Mouse (Mus musculus): ENCODE data around the gene Hist1h3e.
"Not testable (repeated sequence)": the region's sequence is repeated elsewhere in the genome, so short reads cannot be mapped to it uniquely, and the experiment has no call there.

Hist1h3e gene

DNA sequence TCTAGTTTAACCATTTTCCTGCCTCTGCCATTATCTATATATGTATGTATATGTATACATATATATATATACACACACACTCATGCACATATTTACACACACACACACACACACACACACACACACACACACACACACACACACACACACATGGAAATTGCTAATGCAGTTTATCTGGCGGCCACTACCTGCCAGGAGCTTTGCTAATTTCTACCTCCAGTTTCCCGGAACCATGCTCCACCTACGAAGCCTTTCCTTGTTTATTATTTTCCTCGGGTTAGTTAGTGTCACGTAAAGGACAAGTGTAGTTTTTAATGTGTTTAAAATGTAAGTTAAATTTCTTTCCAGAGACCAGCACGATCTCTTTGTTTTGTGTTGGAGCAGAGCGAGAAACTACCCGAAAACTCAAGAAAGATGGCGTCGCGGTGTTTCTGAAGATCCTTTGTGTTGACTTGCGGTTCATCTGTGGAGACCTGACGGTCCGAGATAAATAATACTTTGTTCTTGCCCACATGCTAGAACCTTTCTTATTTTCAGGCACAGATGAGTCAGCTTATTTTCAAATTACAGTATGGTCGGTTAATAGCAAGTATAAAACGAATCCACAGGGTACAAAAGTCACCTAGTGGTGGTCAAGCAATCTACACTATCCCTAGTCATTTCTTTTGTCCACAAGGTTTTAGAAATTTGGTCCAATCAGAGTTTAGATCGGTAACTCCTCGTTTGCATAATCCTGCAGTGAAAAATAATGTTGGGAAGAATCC lies 712 bp upstream of the Hist1h3e start:
- DNase-seq (ENCODE audit: low spot score in 2 of 2) = peak in 1 of 2 experiments; percentile 31

DNA sequence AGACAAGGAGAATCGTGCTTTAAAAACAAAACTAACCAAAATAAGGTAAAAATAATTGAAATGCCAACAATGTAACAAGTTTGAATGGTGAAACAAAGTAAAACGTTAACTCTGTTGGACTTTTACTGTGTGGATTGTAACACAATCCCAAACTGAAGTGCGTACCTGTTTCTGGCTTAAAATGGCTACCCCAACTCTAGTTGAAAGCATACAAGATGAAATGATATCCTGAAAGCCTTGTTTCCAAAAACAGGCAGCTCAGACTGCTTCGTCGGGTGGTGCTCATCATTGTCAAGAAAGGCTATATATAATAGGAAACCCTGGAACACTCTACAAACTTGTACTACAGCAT lies 662 bp downstream of the Hist1h3e start:
- not testable (repeated sequence) for DNase-seq (ENCODE audit: low spot score in 2 of 2)

DNA sequence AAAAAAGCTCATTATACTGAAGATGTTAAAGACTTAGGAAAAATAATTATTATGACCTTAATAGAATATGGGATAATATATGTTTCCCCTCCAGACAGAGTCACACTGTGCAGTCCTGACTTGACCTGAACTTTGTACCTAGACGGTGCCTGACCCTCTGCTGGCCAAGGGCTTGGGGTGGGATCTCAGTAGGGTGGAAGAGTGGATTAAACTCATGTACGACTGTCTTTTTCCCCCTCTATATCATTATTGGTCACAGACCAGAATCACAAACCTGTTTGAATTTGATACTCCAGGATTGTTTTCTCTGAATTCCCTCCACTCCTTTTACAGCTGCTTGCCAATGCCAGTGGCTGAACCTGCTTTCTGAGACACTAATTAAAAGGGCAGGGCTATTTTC lies 1.5 kb downstream of the Hist1h3e start:
- DNase-seq (ENCODE audit: low spot score in 2 of 2) = not testable (repeated sequence)

DNA sequence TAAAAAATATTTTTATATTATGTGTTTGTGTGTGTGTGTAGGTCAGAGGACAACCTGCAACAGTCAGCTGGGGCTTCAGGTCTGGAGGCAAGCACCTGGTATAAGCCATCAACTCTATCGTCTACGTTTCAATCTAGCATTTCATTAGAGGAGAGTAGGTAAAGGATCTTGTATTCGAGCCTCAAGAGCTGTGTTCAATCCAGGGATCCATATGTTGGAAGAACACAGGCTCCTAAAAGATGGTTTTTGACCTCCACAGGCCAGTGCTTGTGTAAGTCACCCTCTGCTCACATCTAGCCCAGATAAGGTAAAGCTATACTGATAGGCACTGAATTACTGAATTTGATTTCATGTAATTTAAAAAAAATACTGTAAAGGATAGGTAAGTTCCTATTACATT lies 5.3 kb downstream of the Hist1h3e start:
- no peak for DNase-seq (ENCODE audit: low spot score in 2 of 2)

DNA sequence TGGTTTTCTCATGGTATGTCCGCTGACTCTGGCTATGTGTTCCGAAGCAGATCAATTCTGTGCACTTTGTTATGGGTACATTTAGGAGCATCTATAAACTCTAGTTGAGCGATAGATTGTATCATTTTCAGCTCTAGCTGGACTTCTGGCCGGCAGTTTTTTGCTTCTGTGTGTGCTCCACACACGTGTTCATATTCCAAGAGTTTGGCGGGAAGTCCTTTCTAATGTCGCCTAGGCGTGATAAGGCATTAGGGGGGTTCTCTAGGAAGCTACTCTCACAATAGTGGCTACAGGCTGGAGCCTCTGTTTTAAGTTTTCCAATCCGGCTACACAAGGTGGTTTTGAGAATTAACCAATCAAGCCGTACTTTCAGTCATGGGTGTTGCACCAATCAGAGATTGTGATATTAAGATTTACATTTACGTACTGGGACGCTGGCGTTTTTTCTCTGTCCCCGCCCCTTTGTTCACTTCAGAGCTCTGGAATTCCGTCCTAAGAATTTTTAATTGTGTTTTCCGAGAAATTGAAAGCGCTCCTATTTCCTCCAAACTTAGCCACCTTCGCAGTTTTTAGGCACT lies 6.2 kb downstream of the Hist1h3e start:
- peak; percentile 54 to 58 for DNase-seq (ENCODE audit: low spot score in 2 of 2)

DNA sequence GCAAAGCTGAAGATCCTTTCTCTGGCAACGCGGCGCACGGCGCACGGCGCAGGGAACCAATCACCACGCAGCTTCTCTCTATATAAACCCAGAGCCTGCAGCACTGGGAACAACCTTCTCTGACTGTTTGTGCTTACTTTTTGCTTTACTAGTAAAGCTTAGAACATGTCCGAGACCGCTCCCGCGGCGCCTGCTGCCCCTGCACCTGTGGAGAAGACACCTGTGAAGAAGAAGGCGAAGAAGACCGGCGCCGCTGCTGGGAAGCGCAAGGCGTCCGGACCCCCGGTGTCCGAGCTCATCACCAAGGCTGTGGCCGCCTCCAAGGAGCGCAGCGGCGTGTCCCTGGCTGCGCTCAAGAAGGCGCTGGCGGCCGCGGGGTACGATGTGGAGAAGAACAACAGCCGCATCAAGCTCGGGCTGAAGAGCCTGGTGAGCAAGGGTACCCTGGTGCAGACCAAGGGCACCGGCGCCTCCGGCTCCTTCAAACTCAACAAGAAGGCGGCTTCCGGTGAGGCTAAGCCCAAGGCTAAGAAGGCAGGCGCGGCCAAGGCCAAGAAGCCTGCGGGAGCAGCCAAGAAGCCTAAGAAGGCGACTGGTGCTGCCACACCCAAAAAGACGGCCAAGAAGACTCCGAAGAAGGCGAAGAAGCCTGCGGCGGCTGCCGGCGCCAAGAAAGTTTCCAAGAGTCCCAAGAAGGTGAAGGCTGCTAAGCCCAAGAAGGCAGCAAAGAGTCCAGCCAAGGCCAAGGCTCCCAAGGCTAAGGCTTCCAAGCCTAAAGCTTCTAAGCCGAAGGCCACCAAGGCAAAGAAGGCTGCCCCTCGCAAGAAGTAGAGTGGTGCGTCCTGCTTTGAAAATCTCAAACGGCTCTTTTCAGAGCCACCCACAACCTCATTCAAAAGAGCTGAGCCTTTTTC lies 7.0 kb downstream of the Hist1h3e start:
- DNase-seq (ENCODE audit: low spot score in 2 of 2) = peak; percentile 62 to 77

DNA sequence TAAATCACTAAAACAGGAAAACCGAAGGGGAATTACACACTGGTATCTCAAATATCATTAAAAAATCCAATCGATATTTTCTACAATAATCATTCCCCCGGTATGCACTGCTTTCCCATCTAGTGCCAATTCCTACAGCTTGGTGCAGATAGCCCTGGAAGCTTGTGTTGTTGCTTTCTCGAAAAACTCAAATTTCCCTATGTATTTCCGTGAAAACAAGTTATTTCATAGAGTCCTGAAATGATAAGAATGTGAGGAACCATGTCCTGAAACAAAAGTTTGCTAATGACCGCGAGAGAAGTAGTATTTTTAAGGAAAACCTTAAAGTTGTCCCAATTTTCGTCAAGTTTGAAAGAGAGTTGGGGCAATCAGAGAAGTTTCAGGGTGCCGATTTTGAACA lies 7.8 kb downstream of the Hist1h3e start:
- no peak for DNase-seq (ENCODE audit: low spot score in 2 of 2)

DNA sequence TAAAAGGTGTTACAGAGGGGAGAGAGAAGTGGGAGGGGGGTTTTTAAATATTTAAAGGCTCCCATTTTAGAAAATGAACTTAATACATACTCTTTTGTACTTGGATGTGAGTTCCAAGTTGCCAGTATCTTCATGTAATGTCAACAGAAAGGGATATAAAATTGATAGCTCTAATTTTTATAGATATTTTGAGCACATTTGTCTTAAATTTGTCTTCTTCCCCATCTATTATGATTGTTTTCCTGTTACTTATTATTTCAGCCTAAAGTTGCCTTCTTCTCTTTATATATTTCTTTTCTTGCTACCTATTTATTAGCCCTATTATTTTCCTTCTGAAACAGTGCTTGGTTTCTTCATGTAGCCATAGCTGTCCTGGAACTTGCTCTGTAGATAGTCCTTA lies 9.2 kb downstream of the Hist1h3e start, which contains the start of gene Hist1h1d:
Gene Hist1h1d (plus strand): TSS at position 301 of the 400 bp plus-strand sequence.
- DNase-seq (ENCODE audit: low spot score in 2 of 2) = no peak

DNA sequence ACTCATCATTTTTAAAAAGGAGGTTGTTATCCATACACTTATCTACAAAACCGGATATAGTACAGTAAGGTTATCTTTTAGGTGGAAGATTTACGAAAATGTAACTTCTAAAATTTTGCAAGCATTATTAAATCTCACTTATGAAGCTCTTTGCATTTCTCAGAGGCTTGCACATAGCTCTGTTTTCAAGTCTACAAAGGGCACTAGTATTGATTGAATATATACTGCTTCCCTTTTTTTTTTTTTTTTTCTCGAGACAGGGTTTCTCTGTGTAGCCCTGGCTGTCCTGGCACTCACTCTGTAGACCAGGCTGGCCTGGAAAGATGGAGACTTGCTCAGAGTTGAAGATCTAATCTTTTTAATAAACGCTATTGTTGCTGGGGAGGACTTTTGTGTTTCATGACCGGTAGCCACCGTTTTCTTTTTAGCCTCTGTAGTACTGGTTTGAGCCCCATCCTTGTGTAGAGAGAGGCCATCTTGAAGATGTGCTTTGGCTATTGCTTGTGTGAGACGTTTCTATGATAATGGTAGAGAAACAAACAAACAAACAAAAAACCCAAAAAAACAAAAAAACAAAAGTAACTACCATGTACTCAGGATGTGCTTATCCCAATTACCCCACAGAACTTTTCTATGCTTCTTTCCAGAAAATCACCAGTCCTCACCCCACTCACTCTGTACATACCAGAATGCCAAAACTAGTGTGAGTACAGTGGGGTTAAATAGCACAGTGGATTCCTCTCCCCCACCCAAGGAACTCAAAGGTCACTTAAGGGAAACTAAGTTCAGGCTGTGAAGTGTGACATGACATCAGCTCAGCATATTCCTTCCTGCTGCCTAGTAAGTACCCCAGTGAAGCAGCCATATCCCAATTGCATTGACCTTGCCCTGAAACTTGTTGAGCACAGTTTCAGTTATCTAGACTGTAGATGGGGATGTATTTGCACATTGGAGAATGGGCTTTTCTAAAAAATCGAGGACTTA lies 9.9 kb downstream of the Hist1h3e start:
- no peak for DNase-seq (ENCODE audit: low spot score in 2 of 2)

DNA sequence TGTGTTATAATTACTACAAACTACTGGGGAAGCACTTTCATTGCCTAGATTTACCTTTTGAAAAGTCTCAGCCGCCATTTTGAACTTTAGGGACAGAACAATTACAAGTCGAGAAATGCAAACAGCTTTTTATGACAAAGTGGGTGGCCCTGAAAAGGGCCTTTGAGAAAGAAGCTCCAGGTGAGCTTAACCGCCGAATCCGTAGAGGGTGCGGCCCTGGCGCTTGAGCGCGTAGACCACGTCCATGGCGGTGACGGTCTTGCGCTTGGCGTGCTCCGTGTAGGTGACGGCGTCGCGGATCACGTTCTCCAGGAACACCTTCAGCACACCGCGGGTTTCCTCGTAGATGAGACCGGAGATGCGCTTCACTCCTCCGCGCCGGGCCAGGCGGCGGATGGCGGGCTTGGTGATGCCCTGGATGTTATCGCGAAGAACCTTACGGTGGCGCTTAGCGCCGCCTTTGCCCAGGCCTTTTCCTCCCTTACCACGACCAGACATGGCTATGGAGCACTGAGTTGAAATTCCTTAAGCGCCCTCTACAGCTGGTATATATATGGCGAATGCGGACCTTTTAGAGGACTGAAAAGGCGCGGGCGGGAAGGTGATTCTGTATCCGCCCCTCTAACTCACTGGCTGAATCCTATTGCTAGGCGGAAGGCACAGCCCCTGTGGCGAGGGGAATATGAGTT lies 10.9 kb downstream of the Hist1h3e start, which contains the start of gene Hist1h4f:
Gene Hist1h4f (minus strand): TSS at position 503 of the 689 bp plus-strand sequence.
- peak; percentile 85 to 88 for DNase-seq (ENCODE audit: low spot score in 2 of 2)

DNA sequence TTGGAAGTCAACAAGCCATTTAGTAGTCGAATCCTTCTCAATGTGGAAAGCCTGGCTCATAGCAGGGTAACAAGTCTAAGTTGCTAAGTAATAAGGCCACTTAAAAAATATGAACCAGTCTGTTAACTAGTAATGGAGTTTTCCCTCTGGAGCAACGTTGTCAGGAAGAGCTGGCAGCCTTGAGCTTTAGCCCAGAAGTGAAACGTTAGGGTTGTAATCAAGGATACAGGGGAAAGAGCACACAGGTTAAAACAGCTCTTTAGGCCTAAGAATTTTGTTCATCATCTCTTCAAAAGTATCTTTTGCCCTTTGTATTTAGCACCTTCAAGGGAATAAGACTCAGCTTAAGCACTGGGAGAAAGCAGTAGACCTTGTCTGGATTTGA lies 11.4 kb downstream of the Hist1h3e start:
- no peak for DNase-seq (ENCODE audit: low spot score in 2 of 2)

DNA sequence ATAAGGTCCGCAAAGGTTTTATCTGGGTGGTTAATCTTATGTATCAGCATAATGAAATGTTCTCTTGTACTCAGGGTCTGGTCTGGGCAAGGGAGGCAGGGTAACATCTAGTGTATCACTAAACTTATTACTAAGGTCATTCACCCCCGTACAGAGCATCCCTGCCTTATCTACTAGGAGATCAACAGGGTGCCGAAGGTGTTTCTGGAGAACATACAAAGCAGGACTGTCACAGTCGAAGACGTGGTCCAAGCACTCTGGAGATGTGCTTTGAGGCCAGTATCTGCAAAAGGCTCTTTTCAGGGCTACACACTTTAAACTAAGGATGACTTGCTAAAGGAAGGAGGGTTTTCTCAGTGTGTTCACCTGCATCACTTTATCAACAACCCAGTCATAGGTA lies 15.5 kb downstream of the Hist1h3e start:
- DNase-seq (ENCODE audit: low spot score in 2 of 2) = no peak

DNA sequence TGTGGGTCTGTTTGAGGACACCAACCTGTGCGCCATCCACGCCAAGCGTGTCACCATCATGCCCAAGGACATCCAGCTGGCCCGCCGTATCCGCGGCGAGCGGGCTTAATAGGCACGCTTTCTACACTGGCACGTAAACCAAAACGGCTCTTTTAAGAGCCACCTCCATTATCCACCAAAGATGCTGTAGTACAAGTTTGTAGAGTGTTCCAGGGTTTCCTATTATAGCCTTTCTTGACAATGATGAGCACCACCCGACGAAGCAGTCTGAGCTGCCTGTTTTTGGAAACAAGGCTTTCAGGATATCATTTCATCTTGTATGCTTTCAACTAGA lies 17.4 kb downstream of the Hist1h3e start:
- not testable (repeated sequence) for DNase-seq (ENCODE audit: low spot score in 2 of 2)

DNA sequence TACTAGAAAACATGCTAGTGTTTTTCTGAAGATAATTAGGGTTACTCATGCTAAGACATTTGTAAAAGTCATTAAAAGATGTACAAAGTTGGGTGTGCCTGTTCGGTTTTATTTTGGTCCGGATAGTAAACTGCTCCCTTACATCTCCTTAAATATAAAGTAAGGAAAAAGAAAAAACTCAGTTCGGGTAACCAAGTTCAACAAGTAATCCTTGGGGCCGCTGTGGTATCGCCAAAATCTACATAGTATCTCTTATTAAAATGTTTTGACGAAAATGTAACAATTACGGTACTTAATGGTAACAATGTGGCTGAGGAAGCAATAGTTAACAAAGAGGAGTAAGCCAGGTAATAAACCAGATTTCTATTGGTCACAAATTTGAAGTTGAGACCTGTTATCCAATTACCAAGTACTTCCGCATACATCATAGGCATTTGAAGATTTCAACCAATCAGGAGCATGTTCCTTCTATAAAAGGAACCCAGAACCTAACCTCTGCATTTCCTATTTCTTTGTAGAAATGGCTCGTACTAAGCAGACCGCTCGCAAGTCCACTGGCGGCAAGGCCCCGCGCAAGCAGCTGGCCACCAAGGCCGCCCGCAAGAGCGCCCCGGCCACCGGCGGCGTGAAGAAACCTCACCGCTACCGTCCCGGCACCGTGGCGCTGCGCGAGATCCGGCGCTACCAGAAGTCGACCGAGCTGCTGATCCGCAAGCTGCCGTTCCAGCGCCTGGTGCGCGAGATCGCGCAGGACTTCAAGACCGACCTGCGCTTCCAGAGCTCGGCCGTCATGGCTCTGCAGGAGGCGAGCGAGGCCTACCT lies 18.0 kb downstream of the Hist1h3e start, which contains the start of gene Hist1h3f:
Gene Hist1h3f (plus strand): TSS at position 88 of the 822 bp plus-strand sequence.
- DNase-seq (ENCODE audit: low spot score in 2 of 2) = peak; percentile 57 to 66

DNA sequence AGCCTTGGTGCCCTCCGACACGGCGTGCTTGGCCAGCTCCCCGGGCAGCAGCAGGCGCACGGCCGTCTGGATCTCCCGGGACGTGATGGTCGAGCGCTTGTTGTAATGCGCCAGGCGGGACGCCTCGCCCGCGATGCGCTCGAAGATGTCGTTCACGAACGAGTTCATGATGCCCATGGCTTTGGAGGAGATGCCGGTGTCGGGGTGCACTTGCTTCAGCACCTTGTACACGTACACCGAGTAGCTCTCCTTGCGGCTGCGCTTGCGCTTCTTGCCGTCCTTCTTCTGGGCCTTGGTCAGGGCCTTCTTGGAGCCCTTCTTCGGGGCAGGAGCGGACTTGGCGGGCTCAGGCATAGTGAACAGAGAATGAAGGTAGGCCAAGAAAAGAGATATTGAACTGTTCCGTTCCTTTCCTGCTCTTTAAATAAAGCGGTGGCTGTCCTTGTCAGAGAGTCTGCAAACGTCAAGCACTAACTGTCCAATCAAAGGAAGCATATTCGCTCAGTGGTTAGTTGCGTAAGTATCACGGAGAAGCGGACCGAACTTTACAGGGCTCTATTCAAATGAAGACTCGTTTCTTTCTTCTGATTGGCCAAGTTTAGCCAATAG lies 19.1 kb downstream of the Hist1h3e start, which contains the start of gene Hist1h2bh:
Gene Hist1h2bh (minus strand): TSS at position 394 of the 609 bp plus-strand sequence.
- DNase-seq (ENCODE audit: low spot score in 2 of 2) = peak; percentile 50 to 63

DNA sequence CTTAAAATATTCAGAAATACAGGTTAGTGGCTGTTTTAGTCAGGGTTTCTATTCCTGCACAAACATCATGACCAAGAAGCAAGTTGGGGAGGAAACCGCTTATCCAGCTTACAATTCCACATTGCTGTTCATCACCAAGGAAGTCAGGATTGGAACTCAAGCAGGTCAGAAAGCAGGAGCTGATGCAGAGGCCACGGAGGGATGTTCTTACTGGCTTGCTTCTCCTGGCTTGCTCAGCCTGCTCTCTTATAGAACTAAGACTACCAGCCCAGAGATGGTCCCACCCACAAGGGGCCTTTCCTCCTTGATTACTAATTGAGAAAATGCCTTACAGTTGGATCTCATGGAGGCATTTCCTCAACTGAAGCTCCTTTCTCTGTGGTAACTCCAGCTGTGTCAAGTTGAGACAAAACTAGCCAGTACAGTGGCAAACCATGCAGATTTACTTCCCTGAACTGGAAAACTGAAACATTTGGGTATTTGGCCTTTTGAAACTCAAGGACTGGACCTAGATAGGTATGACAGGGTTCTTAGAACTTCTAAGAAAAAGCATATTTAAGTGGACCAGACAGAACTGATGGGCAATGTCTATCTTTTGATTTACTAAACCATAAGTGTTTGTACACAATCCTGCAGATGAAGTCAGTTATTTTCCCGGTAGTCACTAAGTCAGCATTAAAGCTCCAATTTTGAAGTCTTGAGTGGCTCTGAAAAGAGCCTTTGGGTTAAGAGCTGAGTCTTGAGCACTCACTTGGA lies 19.8 kb downstream of the Hist1h3e start:
- not testable (repeated sequence) for DNase-seq (ENCODE audit: low spot score in 2 of 2)

DNA sequence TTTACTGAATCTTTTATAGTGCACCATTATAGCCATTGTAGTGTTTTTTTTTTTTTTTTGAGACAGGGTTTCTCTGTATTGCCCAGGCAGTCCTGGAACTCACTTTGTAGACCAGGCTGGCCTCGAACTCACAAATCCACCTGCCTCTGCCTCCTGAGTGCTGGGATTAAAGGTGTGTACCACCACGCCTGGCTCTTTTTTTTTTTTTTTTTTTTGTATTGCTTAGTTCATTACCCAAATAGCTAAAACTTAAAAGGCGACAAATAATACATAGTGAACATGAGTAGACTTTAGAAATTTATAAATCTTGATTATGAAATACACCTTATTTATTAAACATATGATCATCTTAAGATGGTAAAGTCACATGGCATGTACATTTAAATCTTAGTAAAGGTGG lies 20.7 kb downstream of the Hist1h3e start:
- DNase-seq (ENCODE audit: low spot score in 2 of 2) = no peak

DNA sequence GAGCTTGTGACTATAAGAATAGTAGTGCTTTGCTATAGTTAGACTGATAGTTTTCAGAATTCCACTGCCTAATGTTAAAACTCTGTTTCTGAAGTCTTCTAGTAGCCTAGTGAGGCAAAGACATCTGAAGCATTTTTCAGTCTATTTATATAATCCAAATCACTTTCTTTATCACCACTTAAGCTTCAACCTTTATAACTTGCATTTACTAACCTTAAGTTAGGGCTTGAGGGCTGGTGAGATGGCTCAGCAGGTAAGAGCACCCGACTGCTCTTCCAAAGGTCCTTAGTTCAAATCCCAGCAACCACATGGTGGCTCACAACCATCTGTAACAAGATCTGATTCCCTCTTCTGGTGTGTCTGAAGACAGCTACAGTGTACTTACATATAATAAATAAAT lies 22.3 kb downstream of the Hist1h3e start:
- not testable (repeated sequence) for DNase-seq (ENCODE audit: low spot score in 2 of 2)
